Mouse (Mus musculus) neural tube, embryonic 11.5 days (tissue): Measurements from ENCODE around the gene Syn3. TPM values are rescaled to one million over a fixed set of nuclear protein-coding genes. Genes with fewer than 3 reads are reported as not detected.

ENCODE experiments used
- ATAC-seq: fragments of 200-750 bp; cut with Nextera tagmentation; 2 replicates; pipeline ENCODE4 v1.8.0; 2017; ENCODE audit warnings: moderate number of reproducible peaks, mild to moderate bottlenecking, moderate TSS enrichment, moderate library complexity; ENCODE audit not compliant: insufficient read depth, low FRiP score, low TSS enrichment
- DNase-seq: peaks from one replicate; pipeline ENCODE4 v3.0.0-alpha.2; 2015; ENCODE audit warnings: low spot score
- H3K27ac ChIP-seq: fragments of 300-500 bp; sonication (generic); 2 replicates; pipeline ENCODE4 v1.5.1; 2014; ENCODE audit warnings: low read depth, mild to moderate bottlenecking, low read length
- H3K27me3 ChIP-seq: fragments of 300-500 bp; sonication (generic); 2 replicates; pipeline ENCODE4 v1.6.1; 2014; ENCODE audit warnings: mild to moderate bottlenecking, low read length, mixed read lengths; ENCODE audit not compliant: control insufficient read depth, insufficient read depth
- H3K36me3 ChIP-seq: fragments of 300-500 bp; sonication (generic); 2 replicates; pipeline ENCODE4 v1.6.1; 2014; ENCODE audit warnings: mild to moderate bottlenecking, low read length, moderate library complexity, mixed read lengths; ENCODE audit not compliant: control insufficient read depth, insufficient read depth
- H3K4me1 ChIP-seq: fragments of 300-500 bp; sonication (generic); 2 replicates; pipeline ENCODE4 v1.6.1; 2014; ENCODE audit warnings: low read length, mixed read lengths; ENCODE audit not compliant: control insufficient read depth, insufficient read depth
- H3K4me2 ChIP-seq: fragments of 300-500 bp; sonication (generic); 2 replicates; pipeline ENCODE4 v1.6.1; 2014; ENCODE audit warnings: low read depth, mild to moderate bottlenecking, moderate library complexity
- H3K4me3 ChIP-seq: fragments of 300-500 bp; sonication (generic); 2 replicates; pipeline ENCODE4 v1.5.1; 2014; ENCODE audit warnings: low read depth, low read length
- H3K9ac ChIP-seq: fragments of 300-500 bp; sonication (generic); 2 replicates; pipeline ENCODE4 v1.6.1; 2014; ENCODE audit warnings: mild to moderate bottlenecking, low read length
- H3K9me3 ChIP-seq: fragments of 300-500 bp; sonication (generic); 2 replicates; pipeline ENCODE4 v1.6.1; 2016; ENCODE audit warnings: low read length; ENCODE audit not compliant: control insufficient read depth
- WGBS: fragments of 180-500 bp; shearing (Covaris S2); extraction: QIAGEN DNeasy Blood & Tissue Kit; methylation state at CpG from one replicate; pipeline ENCODE4 v1.1.7; 2014; 5-methylcytosine and 5-hydroxymethylcytosine counted together
- polyA plus RNA-seq: library from polyadenylated mRNA; unstranded; fragments of >200 nt; fragmentation: Nextera tagmentation; extraction: Ambion mirVana; gene quantifications from 2 replicates; pipeline ENCODE4 v1.2.1, GENCODE M21; 2014

The Syn3 gene
- polyA plus RNA-seq, 1 experiment from 2014 or later, result 4.4 TPM

DNA sequence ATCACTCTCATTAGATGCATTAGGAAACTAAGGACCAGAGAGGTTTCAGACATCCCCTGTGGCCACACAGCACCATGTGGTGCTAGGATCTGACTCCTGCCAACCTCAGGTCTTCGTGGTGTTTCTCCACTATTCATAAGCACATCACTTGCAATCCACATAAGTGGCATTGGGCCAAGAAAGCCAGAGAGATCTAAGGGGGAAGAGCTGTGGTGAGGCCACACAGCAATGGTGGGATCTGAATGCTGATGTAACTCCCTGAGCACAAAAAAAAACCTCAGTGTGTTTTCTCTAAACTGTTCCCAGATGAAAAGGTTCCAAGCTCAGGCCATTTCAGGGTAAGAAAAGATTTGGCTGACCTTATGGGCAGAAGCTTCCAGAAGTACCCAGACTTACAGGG lies 162.2 kb downstream of the Syn3 start:
- Histone ChIP-seq H3K4me2 (no peak overlapping the region), H3K4me1 (peaks cover 9% of the 10 kb centered on the region), H3K36me3 (no peaks in the 10 kb centered on the region), H3K4me3 (no peak overlapping the region), H3K27ac (no peak overlapping the region), H3K9ac (no peak overlapping the region), H3K9me3 (no peaks in the 10 kb centered on the region), H3K27me3 (no peaks in the 10 kb centered on the region)
- no peak for DNase-seq
- ATAC-seq, result no peak
- WGBS, result 69% methylated on average over 1 of the region's 1 CpGs

- no peak for ATAC-seq
- Histone ChIP-seq H3K27ac (no peak overlapping the region), H3K4me3 (no peak overlapping the region), H3K36me3 (no peaks in the 10 kb centered on the region), H3K9me3 (no peaks in the 10 kb centered on the region), H3K9ac (no peak overlapping the region), H3K4me1 (peaks cover 11% of the 10 kb centered on the region), H3K4me2 (no peak overlapping the region), H3K27me3 (no peaks in the 10 kb centered on the region)
- 13% methylated on average over 8 of the region's 8 CpGs for WGBS
- peak; percentile 26 for DNase-seq
Observed at GRCm38 (mm10) chr10:86334581-86334980, 164.1 kb downstream of the Syn3 start.

DNA sequence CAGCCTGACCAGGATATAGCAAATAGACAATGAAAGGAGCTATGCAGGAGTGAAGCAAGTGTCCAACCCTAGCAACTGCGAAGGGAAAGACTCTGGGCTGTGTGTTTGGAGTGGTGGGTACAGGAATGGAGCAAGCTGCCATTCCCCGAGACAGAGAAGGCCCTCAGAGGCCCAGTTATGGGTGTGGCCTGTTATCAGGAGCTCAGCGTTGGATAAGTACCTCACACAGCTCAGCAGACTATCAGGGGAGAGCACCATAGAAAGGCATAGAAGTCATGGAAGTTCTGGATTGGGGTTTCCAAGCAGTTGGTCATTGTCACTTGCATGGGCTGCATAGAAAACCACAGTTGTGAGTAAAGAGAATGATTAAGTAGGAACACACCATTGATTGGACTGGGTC lies 165.8 kb downstream of the Syn3 start:
- Histone ChIP-seq H3K27me3 (no peaks in the 10 kb centered on the region), H3K9ac (no peak overlapping the region), H3K4me3 (no peak overlapping the region), H3K4me2 (no peak overlapping the region), H3K27ac (no peak overlapping the region), H3K4me1 (peaks cover 11% of the 10 kb centered on the region), H3K36me3 (no peaks in the 10 kb centered on the region), H3K9me3 (no peaks in the 10 kb centered on the region)
- ATAC-seq, result no peak
- WGBS, result 82% methylated on average over 3 of the region's 3 CpGs
- DNase-seq, result no peak

DNA sequence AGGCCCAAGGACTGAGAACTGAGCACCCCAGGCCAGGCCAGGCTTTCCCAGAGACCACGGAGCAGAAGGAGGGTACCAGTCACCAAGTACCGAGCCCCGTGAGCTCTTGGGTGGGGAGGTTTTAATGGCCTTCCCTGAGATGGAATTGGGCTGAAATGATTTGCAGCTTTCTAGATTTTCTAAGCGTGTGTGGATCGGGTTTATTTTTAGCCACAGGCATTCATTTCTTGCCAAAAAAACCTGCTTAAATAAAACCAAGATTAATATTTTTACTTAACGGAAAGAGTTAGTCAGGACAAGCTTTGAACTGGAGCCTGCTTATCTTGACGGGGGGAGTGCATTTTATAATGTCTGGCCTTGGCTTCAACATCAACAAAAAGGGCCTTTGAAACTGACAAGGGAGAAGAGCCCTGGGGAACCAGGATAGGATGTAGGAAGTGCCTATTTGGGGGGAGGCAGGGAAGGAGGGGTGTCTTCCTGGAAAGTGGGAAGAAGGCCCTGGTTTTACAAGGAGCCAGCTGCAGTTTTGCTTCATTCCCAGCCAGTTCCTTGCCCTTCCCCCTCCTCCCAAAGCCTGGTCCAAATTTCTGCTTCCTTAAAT lies 166.9 kb downstream of the Syn3 start:
- Histone ChIP-seq H3K4me3 (no peak overlapping the region), H3K9me3 (no peaks in the 10 kb centered on the region), H3K9ac (no peak overlapping the region), H3K27me3 (no peaks in the 10 kb centered on the region), H3K4me2 (no peak overlapping the region), H3K4me1 (peaks cover 11% of the 10 kb centered on the region), H3K36me3 (no peaks in the 10 kb centered on the region), H3K27ac (no peak overlapping the region)
- DNase-seq (no peak), ATAC-seq (no peak)
- WGBS, result 62% methylated on average over 7 of the region's 7 CpGs

GRCm38 (mm10) chr10:86330993-86331680 lies 167.6 kb downstream of the Syn3 start:
- Histone ChIP-seq H3K36me3 (no peaks in the 10 kb centered on the region), H3K27ac (no peak overlapping the region), H3K4me2 (no peak overlapping the region), H3K9me3 (no peaks in the 10 kb centered on the region), H3K4me1 (peaks cover 11% of the 10 kb centered on the region), H3K27me3 (no peaks in the 10 kb centered on the region), H3K9ac (no peak overlapping the region), H3K4me3 (no peak overlapping the region)
- DNase-seq (no peak), ATAC-seq (no peak)
- WGBS, result 52% methylated on average over 5 of the region's 5 CpGs

DNA sequence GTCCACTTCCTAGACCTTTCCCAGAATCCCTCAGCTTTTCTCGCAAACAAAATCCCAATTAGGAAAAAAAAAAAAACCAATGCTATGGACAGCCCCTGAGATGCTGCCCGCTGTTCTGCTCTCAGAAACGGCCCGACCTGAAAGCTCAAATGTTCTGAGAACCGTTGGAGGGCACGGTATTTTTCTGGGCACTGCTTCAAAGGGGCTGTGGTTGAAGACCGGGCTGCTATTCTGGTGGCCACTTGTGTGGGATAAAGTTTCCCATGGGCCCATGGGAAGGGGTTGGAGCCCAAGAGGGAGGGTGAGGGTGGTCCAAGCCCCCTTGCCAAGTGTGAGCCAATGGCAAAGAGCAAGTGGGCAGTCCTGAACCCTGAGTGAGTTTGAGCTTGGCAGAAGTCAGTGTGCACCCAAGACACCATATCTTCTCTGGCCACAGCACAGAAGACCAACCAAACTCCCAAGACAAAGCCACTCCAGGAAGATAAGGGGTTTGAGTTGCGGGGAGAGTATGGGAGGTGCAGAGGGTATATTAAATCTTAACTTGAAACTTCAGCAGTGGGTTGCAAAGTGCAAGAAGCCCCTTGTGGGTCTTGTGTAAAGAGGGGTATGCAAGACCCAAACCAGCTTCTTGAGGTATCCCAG lies 169.3 kb downstream of the Syn3 start:
- DNase-seq (no peak), ATAC-seq (no peak)
- Histone ChIP-seq H3K36me3 (no peaks in the 10 kb centered on the region), H3K9me3 (no peaks in the 10 kb centered on the region), H3K9ac (no peak overlapping the region), H3K4me3 (no peak overlapping the region), H3K4me2 (no peak overlapping the region), H3K27ac (no peak overlapping the region), H3K27me3 (no peaks in the 10 kb centered on the region), H3K4me1 (peaks cover 6% of the 10 kb centered on the region)
- 96% methylated on average over 8 of the region's 8 CpGs for WGBS

- H3K27ac ChIP-seq, result no peak overlapping the region
- peaks cover 3% of the 10 kb centered on the region; the same call in 1 of the 2 replicates for H3K4me1 ChIP-seq
- H3K9ac ChIP-seq, result no peak overlapping the region
- no peaks in the 10 kb centered on the region for H3K27me3 ChIP-seq
- H3K4me3 ChIP-seq, result no peak overlapping the region
- DNase-seq (no peak), ATAC-seq (no peak)
- H3K9me3 ChIP-seq, result no peaks in the 10 kb centered on the region
- no peak overlapping the region for H3K4me2 ChIP-seq
- H3K36me3 ChIP-seq, result no peaks in the 10 kb centered on the region
- WGBS, result 81% methylated on average over 2 of the region's 2 CpGs
Observed at GRCm38 (mm10) chr10:86328691-86329090, 170.0 kb downstream of the Syn3 start.

DNA sequence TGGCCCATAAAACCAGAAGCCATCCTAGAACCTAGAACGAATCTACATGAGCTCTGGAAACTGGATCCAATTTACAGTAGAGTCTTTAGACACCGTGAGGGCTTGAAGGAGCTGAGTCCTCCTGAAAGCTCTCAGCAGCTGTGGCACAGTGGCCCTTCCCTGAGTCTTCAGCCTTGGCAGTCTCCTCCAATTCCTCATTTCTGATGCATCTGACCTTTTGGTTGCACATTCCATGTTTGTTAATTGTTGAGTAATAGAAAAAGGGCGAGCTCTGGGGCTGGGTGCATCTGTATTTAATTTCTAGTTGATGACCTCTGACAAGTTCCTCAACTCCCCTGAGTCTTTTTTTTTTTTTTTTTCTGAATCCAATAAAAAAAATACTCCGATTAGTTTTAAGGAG lies 170.6 kb downstream of the Syn3 start:
- Histone ChIP-seq H3K4me1 (peaks cover 3% of the 10 kb centered on the region; the same call in 1 of the 2 replicates), H3K27ac (no peak overlapping the region), H3K36me3 (no peaks in the 10 kb centered on the region), H3K9ac (no peak overlapping the region), H3K27me3 (no peaks in the 10 kb centered on the region), H3K9me3 (no peaks in the 10 kb centered on the region), H3K4me3 (no peak overlapping the region), H3K4me2 (no peak overlapping the region)
- DNase-seq (no peak), ATAC-seq (no peak)
- 90% methylated on average over 4 of the region's 4 CpGs for WGBS

- WGBS, result 49% methylated on average over 6 of the region's 6 CpGs
- no peak overlapping the region for H3K9ac ChIP-seq
- no peak for ATAC-seq
Observed at GRCm38 (mm10) chr10:86325272-86325671, 173.4 kb downstream of the Syn3 start.

More at GRCm38 (mm10) chr10:86325272-86325671, 173.4 kb downstream of the Syn3 start:
- no peaks in the 10 kb centered on the region for H3K9me3 ChIP-seq
- 0 out of 2 replicates have a peak, but pooled peaks cover 3% of the 10 kb centered on the region for H3K4me1 ChIP-seq
- H3K36me3 ChIP-seq, result no peaks in the 10 kb centered on the region
- H3K4me3 ChIP-seq, result no peak overlapping the region
- no peak overlapping the region for H3K27ac ChIP-seq
- no peak for DNase-seq
- no peak overlapping the region for H3K4me2 ChIP-seq
- no peaks in the 10 kb centered on the region for H3K27me3 ChIP-seq
